In the genomic region with DNA sequence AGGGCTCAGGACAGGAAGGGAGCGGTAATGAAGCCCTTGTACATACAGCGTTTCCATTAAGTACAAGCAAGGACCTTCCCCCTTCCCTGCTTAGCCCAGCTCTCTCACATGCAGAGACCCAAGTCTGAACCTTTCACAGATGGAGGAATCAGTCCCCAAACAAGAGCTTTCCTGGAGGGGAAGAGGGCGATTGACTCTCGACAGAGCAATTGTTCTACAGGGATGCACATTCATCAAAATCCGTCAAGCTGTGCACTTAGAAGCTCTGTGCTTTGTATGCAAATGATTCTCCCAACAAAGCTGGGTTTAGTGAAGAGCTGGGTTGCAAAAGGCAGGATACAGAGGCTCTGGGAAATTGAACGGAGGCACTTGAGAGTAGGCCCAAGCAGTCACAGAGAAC, we compare ENCODE assay signal across 10 mouse cellular contexts.
DNase-seq lines count a peak whose midpoint lies in the region; ATAC-seq and TF ChIP-seq lines count a peak whose summit lies in the region.
"Had no signal": no experiment of that assay in that cellular context is flagged by ENCODE, and none has a peak within 500 bp of the region (broad histone marks: within the 10 kb centered on the region; RNA-seq: fewer than 3 reads in every experiment).

No protein-coding gene starts in this region.

- H3K4me2 ChIP-seq in heart, embryonic 11.5 days, result no peak overlapping the region
- no peak overlapping the region for H3K4me2 ChIP-seq in heart, embryonic 12.5 days
- no peak overlapping the region for H3K4me2 ChIP-seq in lung, embryonic 16.5 days (ENCODE audit: low read depth, low read length)
- no peak overlapping the region for H3K4me2 ChIP-seq in hindbrain, embryonic 13.5 days
- H3K4me2 ChIP-seq in neural tube, embryonic 15.5 days, result no peak overlapping the region
- H3K4me2 ChIP-seq in midbrain, postnatal 0 days (ENCODE audit: low read depth, low read length, poor library complexity, severe bottlenecking), result no peak overlapping the region
- H3K4me2 ChIP-seq: midbrain, embryonic 11.5 days had no signal

- DNase-seq in lung, postnatal 25 days (ENCODE audit: low spot score), result no peak
- no peak for DNase-seq in left cerebral cortex, postnatal 10 days (ENCODE audit: extremely low spot score in 1 of 2, low spot score in 2 of 2)
- DNase-seq in midbrain, postnatal 0 days (ENCODE audit: low spot score), result no peak
- DNase-seq: cerebellum, postnatal 10 days had no signal

- no peak overlapping the region for H3K4me3 ChIP-seq in heart, embryonic 11.5 days (ENCODE audit: low read depth, low read length)
- H3K4me3 ChIP-seq in heart, embryonic 12.5 days, result no peak overlapping the region
- H3K4me3 ChIP-seq in lung, embryonic 16.5 days (ENCODE audit: low read length), result no peak overlapping the region
- H3K4me3 ChIP-seq in hindbrain, embryonic 13.5 days, result no peak overlapping the region
- H3K4me3 ChIP-seq in neural tube, embryonic 15.5 days (replicated peaks), result no peak overlapping the region
- no peak overlapping the region for H3K4me3 ChIP-seq in midbrain, postnatal 0 days (ENCODE audit: low read depth, low read length)

- no peak overlapping the region for H3K27ac ChIP-seq in heart, embryonic 11.5 days (ENCODE audit: low read depth, low read length)
- H3K27ac ChIP-seq in heart, embryonic 12.5 days (ENCODE audit: poor library complexity, severe bottlenecking), result no peak overlapping the region; the same call in 1 of the 2 replicates
- peak overlapping the region; percentile 99 for H3K27ac ChIP-seq in lung, embryonic 16.5 days (ENCODE audit: low read length)
- peak overlapping the region; percentile 69 for H3K27ac ChIP-seq in hindbrain, embryonic 13.5 days
- peak overlapping the region; percentile 45; the same call in 1 of the 2 replicates for H3K27ac ChIP-seq in neural tube, embryonic 15.5 days (replicated peaks)
- no peak overlapping the region for H3K27ac ChIP-seq in midbrain, postnatal 0 days (ENCODE audit: low read depth, low read length)

- intact Hi-C loops in left cerebral cortex, postnatal 10 days (cut with DNase I), result no loop called here

- no peaks in the 10 kb centered on the region for H3K36me3 ChIP-seq in heart, embryonic 11.5 days (ENCODE audit: control insufficient read depth, insufficient read depth, low read length)
- no peaks in the 10 kb centered on the region for H3K36me3 ChIP-seq in heart, embryonic 12.5 days
- no peaks in the 10 kb centered on the region for H3K36me3 ChIP-seq in lung, embryonic 16.5 days (ENCODE audit: control insufficient read depth, insufficient read depth, low read length)
- H3K36me3 ChIP-seq in hindbrain, embryonic 13.5 days, result no peaks in the 10 kb centered on the region
- H3K36me3 ChIP-seq in neural tube, embryonic 15.5 days, result no peaks in the 10 kb centered on the region
- no peaks in the 10 kb centered on the region for H3K36me3 ChIP-seq in midbrain, postnatal 0 days (ENCODE audit: insufficient read depth, low read length)

- no peak for TF ChIP-seq CTCF in midbrain, postnatal 0 days (IDR thresholded peaks at IDR 0.05)

- no peaks in the 10 kb centered on the region for H3K9me3 ChIP-seq in heart, embryonic 11.5 days (replicated peaks; ENCODE audit: control insufficient read depth, low read length)
- H3K9me3 ChIP-seq in heart, embryonic 12.5 days (replicated peaks), result no peaks in the 10 kb centered on the region
- no peaks in the 10 kb centered on the region for H3K9me3 ChIP-seq in lung, embryonic 16.5 days (ENCODE audit: control insufficient read depth, low read length)
- H3K9me3 ChIP-seq in hindbrain, embryonic 13.5 days, result no peaks in the 10 kb centered on the region
- H3K9me3 ChIP-seq in neural tube, embryonic 15.5 days (replicated peaks), result no peaks in the 10 kb centered on the region
- no peaks in the 10 kb centered on the region for H3K9me3 ChIP-seq in midbrain, postnatal 0 days (ENCODE audit: low read length)

- H3K4me1 ChIP-seq in heart, embryonic 11.5 days (ENCODE audit: control insufficient read depth, insufficient read depth, low read length), result peaks cover 27% of the 10 kb centered on the region
- peaks cover 52% of the 10 kb centered on the region for H3K4me1 ChIP-seq in heart, embryonic 12.5 days (replicated peaks)
- peaks cover 78% of the 10 kb centered on the region for H3K4me1 ChIP-seq in lung, embryonic 16.5 days (replicated peaks; ENCODE audit: control insufficient read depth, insufficient read depth, low read length)
- H3K4me1 ChIP-seq in hindbrain, embryonic 13.5 days (replicated peaks), result peaks cover 29% of the 10 kb centered on the region
- H3K4me1 ChIP-seq in neural tube, embryonic 15.5 days, result peaks cover 29% of the 10 kb centered on the region
- H3K4me1 ChIP-seq in midbrain, postnatal 0 days (ENCODE audit: insufficient read depth, low read length), result 0 out of 2 replicates have a peak, but pooled peaks cover 4% of the 10 kb centered on the region

- H3K9ac ChIP-seq in heart, embryonic 11.5 days (ENCODE audit: low read depth, low read length), result 0 out of 2 replicates have a peak overlapping the region, but pooled peaks have one; percentile 22
- H3K9ac ChIP-seq in heart, embryonic 12.5 days, result no peak overlapping the region
- 0 out of 2 replicates have a peak overlapping the region, but pooled peaks have one; percentile 14 for H3K9ac ChIP-seq in lung, embryonic 16.5 days (ENCODE audit: low read length)
- no peak overlapping the region for H3K9ac ChIP-seq in hindbrain, embryonic 13.5 days
- no peak overlapping the region for H3K9ac ChIP-seq in neural tube, embryonic 15.5 days (replicated peaks)
- H3K9ac ChIP-seq in midbrain, postnatal 0 days (replicated peaks; ENCODE audit: low read length, poor library complexity, severe bottlenecking), result no peak overlapping the region

- ATAC-seq in heart, embryonic 11.5 days (replicated peaks; ENCODE audit: insufficient number of reproducible peaks, low FRiP score, low TSS enrichment), result no peak
- ATAC-seq in heart, embryonic 12.5 days (ENCODE audit: insufficient number of reproducible peaks, low FRiP score), result no peak
- peak; percentile 15; the same call in 1 of the 2 replicates for ATAC-seq in lung, embryonic 16.5 days (ENCODE audit: low read depth)
- ATAC-seq in hindbrain, embryonic 13.5 days (ENCODE audit: low FRiP score), result no peak
- ATAC-seq in neural tube, embryonic 15.5 days (ENCODE audit: low FRiP score), result no peak
- no peak for ATAC-seq in midbrain, postnatal 0 days (ENCODE audit: low FRiP score)

- WGBS in heart, embryonic 11.5 days (ENCODE audit: insufficient replicate concordance), result 46% methylated on average over 6 of the region's 6 CpGs
- 42% methylated on average over 6 of the region's 6 CpGs for WGBS in heart, embryonic 12.5 days
- WGBS in lung, embryonic 16.5 days, result 40% methylated on average over 6 of the region's 6 CpGs
- WGBS in hindbrain, embryonic 13.5 days, result 16% methylated on average over 6 of the region's 6 CpGs
- WGBS in neural tube, embryonic 15.5 days, result 21% methylated on average over 6 of the region's 6 CpGs
- 27% methylated on average over 6 of the region's 6 CpGs for WGBS in midbrain, postnatal 0 days

- no peaks in the 10 kb centered on the region for H3K27me3 ChIP-seq in heart, embryonic 11.5 days (ENCODE audit: control insufficient read depth, insufficient read depth, low read length)
- no peaks in the 10 kb centered on the region for H3K27me3 ChIP-seq in heart, embryonic 12.5 days (replicated peaks)
- no peaks in the 10 kb centered on the region for H3K27me3 ChIP-seq in lung, embryonic 16.5 days (ENCODE audit: control insufficient read depth, insufficient read depth, low read depth, low read length)
- 0 out of 2 replicates have a peak, but pooled peaks cover 2% of the 10 kb centered on the region for H3K27me3 ChIP-seq in hindbrain, embryonic 13.5 days
- H3K27me3 ChIP-seq in neural tube, embryonic 15.5 days (replicated peaks), result no peaks in the 10 kb centered on the region
- no peaks in the 10 kb centered on the region for H3K27me3 ChIP-seq in midbrain, postnatal 0 days (ENCODE audit: insufficient read depth, low read length)

Comparison
In these comparisons a context has a peak if more than half of its experiments do, and no peak if none do; other contexts are left out.
1. H3K9ac ChIP-seq: peak in heart, embryonic 11.5 days (single experiment) and lung, embryonic 16.5 days (single experiment); none in heart, embryonic 12.5 days (single experiment), hindbrain, embryonic 13.5 days (single experiment), neural tube, embryonic 15.5 days (single experiment) and midbrain, postnatal 0 days (single experiment).
2. H3K27ac ChIP-seq: peak in lung, embryonic 16.5 days (single experiment), hindbrain, embryonic 13.5 days (single experiment) and neural tube, embryonic 15.5 days (single experiment); none in heart, embryonic 11.5 days (single experiment), heart, embryonic 12.5 days (single experiment) and midbrain, postnatal 0 days (single experiment).